Mouse (Mus musculus): Measurements from ENCODE around the gene Zfp213. TPM values are rescaled to one million over a fixed set of nuclear protein-coding genes. Genes with fewer than 3 reads are reported as not detected.
"Not testable (repeated sequence)": the region's sequence is repeated elsewhere in the genome, so short reads cannot be mapped to it uniquely, and the experiment has no call there.

Zfp213 gene
- total and polyA plus RNA-seq, 2 experiments from 2014 or later = 10.9 to 18.8 TPM

DNA sequence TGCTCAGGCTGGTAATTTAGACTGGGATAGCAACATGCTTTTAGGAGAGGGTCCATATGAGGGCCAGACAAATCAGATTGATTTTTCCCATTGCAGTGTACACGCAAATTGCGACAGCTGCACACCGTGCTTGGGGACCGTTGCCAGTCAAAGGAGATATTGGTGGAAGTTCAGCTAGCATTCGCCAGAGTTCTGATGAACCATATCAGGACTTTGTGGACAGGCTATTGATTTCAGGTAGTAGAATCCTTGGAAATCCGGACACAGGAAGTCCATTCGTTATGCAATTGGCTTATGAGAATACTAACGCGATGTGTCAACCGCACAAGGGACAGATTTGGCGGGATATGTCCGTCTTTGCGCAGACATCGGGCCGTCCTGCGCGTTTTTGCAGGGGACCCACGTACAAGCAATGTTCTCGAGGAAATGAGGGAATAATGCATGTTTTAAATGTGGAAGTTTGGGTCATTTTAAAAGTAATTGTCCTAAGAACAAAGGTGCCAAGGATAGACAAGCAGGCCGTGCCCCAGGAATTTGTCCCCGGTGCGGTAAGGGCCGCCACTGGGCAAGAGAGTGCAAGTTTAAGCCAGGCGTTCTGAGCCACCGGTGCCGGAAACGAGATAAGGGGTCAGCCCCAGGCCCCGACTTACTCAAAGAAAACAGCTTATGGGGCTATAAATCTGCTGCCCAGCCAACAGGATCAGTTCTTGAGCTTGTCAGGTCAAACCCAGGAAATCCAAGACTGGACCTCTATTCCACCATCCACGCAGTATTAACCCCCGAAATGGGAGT is 40.9 kb downstream of the Zfp213 start:
- ATAC-seq; H3K36me3 ChIP-seq (ENCODE audit: insufficient read depth): not testable (repeated sequence)
- 81% methylated on average over 30 of the region's 30 CpGs for WGBS

DNA sequence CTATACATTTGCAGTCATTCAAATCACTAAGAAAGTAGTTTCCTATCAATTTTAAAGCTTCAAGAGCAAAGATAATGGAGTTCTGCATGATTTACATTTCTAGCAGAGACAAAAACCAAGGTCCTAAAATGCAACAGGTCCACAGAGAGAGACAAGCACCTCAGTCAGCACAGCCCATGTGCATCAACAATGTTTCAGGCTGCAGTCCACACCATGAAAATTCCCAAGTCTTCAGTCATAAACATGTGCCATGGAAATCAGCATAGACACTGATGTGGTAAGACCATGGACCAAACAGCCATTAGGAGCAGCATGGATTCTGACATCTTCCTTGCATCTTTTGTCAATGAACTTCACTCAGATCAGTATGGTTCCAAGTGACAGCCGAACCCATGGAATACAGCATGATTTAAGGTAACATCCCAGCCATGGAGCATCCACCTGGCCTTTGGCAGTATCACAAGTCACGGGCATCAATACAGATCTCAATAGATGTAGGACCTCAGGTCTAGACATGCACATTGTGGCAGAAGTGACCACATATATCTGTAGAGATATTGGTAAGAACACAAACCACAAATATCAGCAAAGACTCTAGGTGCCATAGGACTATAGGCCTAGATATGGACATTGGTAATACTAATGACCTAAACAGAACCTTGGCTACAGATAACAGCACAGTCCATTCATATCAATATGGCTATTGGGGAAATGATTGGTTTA is 45.2 kb downstream of the Zfp213 start:
- 78% methylated on average over 2 of the region's 2 CpGs for WGBS
- Histone ChIP-seq H3K4me2 (ENCODE audit: low read depth) (no peak overlapping the region), H3K27ac (ENCODE audit: low read depth, low read length) (no peak overlapping the region), H3K9ac (no peak overlapping the region), H3K27me3 (ENCODE audit: insufficient read depth, low read length) (no peaks in the 10 kb centered on the region), H3K9me3 (ENCODE audit: low read length) (0 out of 2 replicates have a peak, but pooled peaks cover 4% of the 10 kb centered on the region), H3K4me3 (ENCODE audit: low read depth, low read length) (no peak overlapping the region), H3K4me1 (ENCODE audit: insufficient read depth) (no peaks in the 10 kb centered on the region), H3K36me3 (ENCODE audit: insufficient read depth) (no peaks in the 10 kb centered on the region)
- no peak for DNase-seq
- ATAC-seq = no peak; the same call in 1 of the 2 replicates
- TF ChIP-seq CTCF (IDR thresholded peaks at IDR 0.05; ENCODE audit: low read depth) = no peak

More for the DNA sequence above, 40.9 kb downstream of the Zfp213 start:
- not testable (repeated sequence) for H3K4me2 ChIP-seq (ENCODE audit: low read depth); H3K4me1 ChIP-seq (ENCODE audit: insufficient read depth); H3K27ac ChIP-seq (ENCODE audit: low read depth, low read length); H3K27me3 ChIP-seq (ENCODE audit: insufficient read depth, low read length); H3K9me3 ChIP-seq (ENCODE audit: low read length); H3K9ac ChIP-seq; DNase-seq; H3K4me3 ChIP-seq (ENCODE audit: low read depth, low read length)

Other genes starting within 250 kb of the Zfp213 start
- under 0.01 TPM in 1 of 2 replicates, not detected in the other for gene Vmn2r115, start 220.5 kb downstream of the Zfp213 start, total RNA-seq (2014; rRNA removed)
- not detected in 2 replicates for gene Vmn2r115, start 220.5 kb downstream of the Zfp213 start, polyA plus RNA-seq (2015; fragmentation: Nextera tagmentation; extraction: Ambion mirVana)
- not detected in 2 replicates for gene Vmn2r116, start 179.6 kb downstream of the Zfp213 start, total RNA-seq (2014; rRNA removed)
- not detected in 2 replicates for gene Vmn2r116, start 179.6 kb downstream of the Zfp213 start, polyA plus RNA-seq (2015; fragmentation: Nextera tagmentation; extraction: Ambion mirVana)
- not detected in 2 replicates for gene Vmn2r117, start 84.5 kb downstream of the Zfp213 start, total RNA-seq (2014; rRNA removed)
- gene Vmn2r117, start 84.5 kb downstream of the Zfp213 start, polyA plus RNA-seq (2015; fragmentation: Nextera tagmentation; extraction: Ambion mirVana) = not detected in 2 replicates
- gene Zfp13, start 35.2 kb upstream of the Zfp213 start, total RNA-seq (2014; rRNA removed) = 43.0 and 47.0 TPM in 2 replicates
- gene Zfp13, start 35.2 kb upstream of the Zfp213 start, polyA plus RNA-seq (2015; fragmentation: Nextera tagmentation; extraction: Ambion mirVana) = 21.5 and 23.6 TPM in 2 replicates
- gene Zscan10, start 36.6 kb upstream of the Zfp213 start, total RNA-seq (2014; rRNA removed) = not detected in 2 replicates
- gene Zscan10, start 36.6 kb upstream of the Zfp213 start, polyA plus RNA-seq (2015; fragmentation: Nextera tagmentation; extraction: Ambion mirVana) = 0.18 and 0.21 TPM in 2 replicates
- 0.31 and 0.48 TPM in 2 replicates for gene Mmp25, start 81.0 kb upstream of the Zfp213 start, total RNA-seq (2014; rRNA removed)
- gene Mmp25, start 81.0 kb upstream of the Zfp213 start, polyA plus RNA-seq (2015; fragmentation: Nextera tagmentation; extraction: Ambion mirVana) = 0.91 and 1.1 TPM in 2 replicates
- gene Bicdl2, start 96.3 kb upstream of the Zfp213 start, total RNA-seq (2014; rRNA removed) = 0.14 TPM in 1 of 2 replicates, not detected in the other
- gene Bicdl2, start 96.3 kb upstream of the Zfp213 start, polyA plus RNA-seq (2015; fragmentation: Nextera tagmentation; extraction: Ambion mirVana) = 0.12 TPM in 1 of 2 replicates, not detected in the other
- gene Hcfc1r1, start 109.4 kb upstream of the Zfp213 start, total RNA-seq (2014; rRNA removed) = 82.3 and 84.6 TPM in 2 replicates
- gene Hcfc1r1, start 109.4 kb upstream of the Zfp213 start, polyA plus RNA-seq (2015; fragmentation: Nextera tagmentation; extraction: Ambion mirVana) = 198 and 215 TPM in 2 replicates
- gene Thoc6, start 109.6 kb upstream of the Zfp213 start, total RNA-seq (2014; rRNA removed) = 14.7 and 18.2 TPM in 2 replicates
- gene Thoc6, start 109.6 kb upstream of the Zfp213 start, polyA plus RNA-seq (2015; fragmentation: Nextera tagmentation; extraction: Ambion mirVana) = 18.0 and 21.1 TPM in 2 replicates
- 1.4 and 3.9 TPM in 2 replicates for gene Tnfrsf12a, start 113.2 kb upstream of the Zfp213 start, total RNA-seq (2014; rRNA removed)
- gene Tnfrsf12a, start 113.2 kb upstream of the Zfp213 start, polyA plus RNA-seq (2015; fragmentation: Nextera tagmentation; extraction: Ambion mirVana) = 2.0 and 3.6 TPM in 2 replicates
- gene Cldn6, start 115.0 kb upstream of the Zfp213 start, total RNA-seq (2014; rRNA removed) = 0.31 and 1.8 TPM in 2 replicates
- 0.39 and 0.76 TPM in 2 replicates for gene Cldn6, start 115.0 kb upstream of the Zfp213 start, polyA plus RNA-seq (2015; fragmentation: Nextera tagmentation; extraction: Ambion mirVana)
- gene Cldn9, start 119.8 kb upstream of the Zfp213 start, total RNA-seq (2014; rRNA removed) = 0.54 TPM in 1 of 2 replicates, not detected in the other
- gene Cldn9, start 119.8 kb upstream of the Zfp213 start, polyA plus RNA-seq (2015; fragmentation: Nextera tagmentation; extraction: Ambion mirVana) = 0.25 and 0.62 TPM in 2 replicates
- not detected in 2 replicates for gene 1520401A03Rik, start 158.5 kb upstream of the Zfp213 start, total RNA-seq (2014; rRNA removed)
- gene 1520401A03Rik, start 158.5 kb upstream of the Zfp213 start, polyA plus RNA-seq (2015; fragmentation: Nextera tagmentation; extraction: Ambion mirVana) = not detected in 2 replicates
- gene Pkmyt1, start 162.1 kb upstream of the Zfp213 start, total RNA-seq (2014; rRNA removed) = 9.1 and 16.3 TPM in 2 replicates
- gene Pkmyt1, start 162.1 kb upstream of the Zfp213 start, polyA plus RNA-seq (2015; fragmentation: Nextera tagmentation; extraction: Ambion mirVana) = 14.1 and 14.5 TPM in 2 replicates
- 51.9 and 54.9 TPM in 2 replicates for gene Paqr4, start 176.6 kb upstream of the Zfp213 start, total RNA-seq (2014; rRNA removed)
- gene Paqr4, start 176.6 kb upstream of the Zfp213 start, polyA plus RNA-seq (2015; fragmentation: Nextera tagmentation; extraction: Ambion mirVana) = 48.8 and 56.9 TPM in 2 replicates
- 0.38 and 0.90 TPM in 2 replicates for gene Kremen2, start 181.6 kb upstream of the Zfp213 start, total RNA-seq (2014; rRNA removed)
- 0.23 and 0.82 TPM in 2 replicates for gene Kremen2, start 181.6 kb upstream of the Zfp213 start, polyA plus RNA-seq (2015; fragmentation: Nextera tagmentation; extraction: Ambion mirVana)
- 167 and 189 TPM in 2 replicates for gene Flywch1, start 207.4 kb upstream of the Zfp213 start, total RNA-seq (2014; rRNA removed)
- 117 and 135 TPM in 2 replicates for gene Flywch1, start 207.4 kb upstream of the Zfp213 start, polyA plus RNA-seq (2015; fragmentation: Nextera tagmentation; extraction: Ambion mirVana)
- 55.0 and 69.2 TPM in 2 replicates for gene Flywch2, start 221.8 kb upstream of the Zfp213 start, total RNA-seq (2014; rRNA removed)
- 77.4 and 79.2 TPM in 2 replicates for gene Flywch2, start 221.8 kb upstream of the Zfp213 start, polyA plus RNA-seq (2015; fragmentation: Nextera tagmentation; extraction: Ambion mirVana)
- 106 and 147 TPM in 2 replicates for gene Srrm2, start 226.3 kb upstream of the Zfp213 start, total RNA-seq (2014; rRNA removed)
- gene Srrm2, start 226.3 kb upstream of the Zfp213 start, polyA plus RNA-seq (2015; fragmentation: Nextera tagmentation; extraction: Ambion mirVana) = 218 and 384 TPM in 2 replicates

Measured in forebrain, postnatal 0 days (tissue).